Mouse (Mus musculus) urinary bladder, adult 18-20 months (tissue): Measurements from ENCODE around the gene Rab43.

Source experiments
- DNase-seq, 2 experiments: peaks; one replicate each; pipeline ENCODE4 v3.0.0; 2022; ENCODE audit warnings: low spot score in 2 of 2, mixed read lengths in 2 of 2

The Rab43 gene

DNA sequence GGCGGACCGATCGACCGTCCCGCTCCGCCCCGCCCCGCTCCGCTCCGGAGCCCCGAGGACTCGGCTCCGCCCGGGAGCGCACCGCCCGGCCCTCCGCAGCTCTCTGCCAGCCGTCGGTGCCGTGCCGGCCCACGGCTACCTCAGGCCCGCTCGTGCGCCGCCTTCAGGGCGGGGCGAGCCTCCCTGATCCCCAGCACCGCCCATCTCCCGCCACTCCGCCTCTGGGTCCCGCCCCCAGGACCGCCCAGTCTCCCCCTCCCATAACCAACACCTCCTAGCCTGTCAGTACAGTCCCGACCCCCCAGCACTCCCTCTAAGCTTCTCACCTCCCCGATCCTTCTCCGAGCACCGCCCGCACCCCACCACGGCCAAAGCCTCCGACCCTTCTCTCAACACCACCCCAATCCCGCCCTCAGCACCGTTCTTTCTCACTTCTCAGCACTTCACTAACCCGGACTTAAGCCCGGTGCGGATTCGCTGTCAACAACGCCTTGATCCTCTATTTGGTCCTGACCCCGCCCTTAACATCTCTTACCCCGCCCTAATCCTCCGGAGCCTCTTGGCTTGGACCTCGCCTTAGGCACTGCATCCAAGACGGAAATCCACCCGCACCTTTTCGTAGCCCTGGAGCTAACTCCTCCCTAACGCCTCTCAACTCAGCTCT lies at the start of gene Rab43:
Gene Rab43, minus strand, starts transcription at position 490 of the 664 bp plus-strand sequence.
- peak; percentile 91 to 92 for DNase-seq

DNA sequence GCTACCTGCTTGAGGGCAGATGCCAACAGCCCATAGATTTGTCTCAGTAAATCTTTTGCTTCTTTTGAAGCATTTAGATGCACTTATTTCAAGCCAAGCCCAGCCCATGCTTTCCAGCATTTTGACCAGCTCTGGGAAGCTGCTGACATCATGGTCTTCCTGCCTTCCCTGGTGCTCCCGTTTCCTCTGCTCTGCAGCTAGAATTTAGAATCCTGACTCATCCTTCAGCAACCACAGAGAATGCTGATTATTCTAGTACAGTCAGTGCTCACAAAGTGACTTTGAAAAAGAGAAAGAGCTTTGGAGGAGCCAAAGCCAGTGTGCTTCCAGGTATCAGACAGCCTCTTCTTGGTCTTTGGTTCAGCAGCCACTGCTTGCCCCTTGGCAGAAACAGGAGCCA lies 45.1 kb upstream of the Rab43 start:
- DNase-seq, result no peak

DNA sequence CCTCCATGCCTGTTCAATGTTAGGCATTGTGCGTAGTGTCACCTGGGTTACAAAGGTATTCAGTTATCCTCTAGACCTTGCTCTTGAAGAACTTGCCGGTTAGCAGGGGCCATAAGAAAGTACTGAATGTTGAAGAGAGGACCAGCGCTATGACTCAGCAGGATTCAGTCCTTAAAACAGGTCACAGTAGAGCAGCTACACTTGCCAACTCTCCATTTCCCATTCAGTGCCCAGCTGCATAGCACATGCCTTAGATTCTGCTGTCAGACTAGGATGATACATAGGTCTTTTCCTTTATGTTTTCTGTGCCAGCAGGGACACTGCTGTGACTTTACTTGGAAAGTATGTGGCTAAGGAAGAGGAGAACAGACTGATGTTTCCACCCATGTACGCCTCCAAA lies 41.5 kb upstream of the Rab43 start:
- no peak for DNase-seq

DNA sequence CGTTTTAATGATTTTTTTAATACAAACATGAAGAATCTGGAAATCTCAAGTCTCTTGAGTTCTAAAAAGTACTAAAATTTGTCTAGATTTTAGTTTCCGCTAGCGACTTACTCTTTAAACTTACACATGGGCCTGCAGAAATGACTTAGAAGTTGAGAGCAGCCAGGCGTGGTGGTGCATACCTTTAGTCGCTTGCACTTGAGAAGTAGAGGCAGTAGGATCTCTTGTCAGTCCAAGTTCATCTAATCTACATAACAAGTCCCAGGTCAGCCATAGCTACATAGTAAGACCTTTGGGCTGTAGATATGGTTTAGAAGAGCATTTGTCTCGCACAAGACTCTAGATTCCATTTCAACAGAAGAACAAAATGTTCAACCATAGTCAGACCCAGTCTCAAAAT lies 39.9 kb upstream of the Rab43 start:
- no peak for DNase-seq

DNA sequence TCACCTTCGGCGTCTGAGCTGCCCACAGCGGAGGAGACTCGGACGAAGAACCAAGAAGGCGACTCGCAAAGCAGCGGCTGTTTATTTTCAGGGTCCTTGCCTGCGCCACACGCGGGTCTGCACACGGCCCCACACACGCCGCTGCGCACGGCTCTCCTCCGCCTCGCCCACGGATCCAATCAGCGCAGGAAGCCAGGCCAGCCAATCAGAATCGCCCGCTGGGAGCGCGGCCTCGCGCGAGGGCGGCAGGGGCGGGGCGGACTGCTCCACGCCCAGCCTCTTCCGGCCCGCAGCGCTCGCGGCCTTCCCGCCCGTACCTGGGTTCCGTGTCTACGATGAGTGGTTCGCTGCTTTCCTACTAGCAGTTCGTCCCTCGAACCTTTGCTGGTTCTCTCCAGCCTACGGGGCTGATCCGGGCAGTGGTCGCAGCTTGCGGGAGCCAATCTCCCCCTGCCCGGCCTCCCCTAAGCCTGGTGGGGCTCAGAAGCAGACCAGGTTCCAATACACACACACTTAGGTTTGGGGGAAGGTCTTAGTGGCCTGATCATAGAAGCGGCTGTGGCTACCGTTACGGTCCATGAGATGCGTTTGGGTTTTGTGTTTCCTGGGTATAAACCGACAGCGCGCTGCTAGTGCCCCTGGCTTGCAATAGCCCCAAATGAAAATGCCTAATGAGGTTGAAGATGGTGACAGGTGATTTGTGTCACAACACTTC lies 39.1 kb upstream of the Rab43 start, which contains the start of gene Cnbp:
Gene Cnbp, minus strand, starts transcription at position 207 of the 715 bp plus-strand sequence.
- peak; percentile 92 to 93 for DNase-seq

DNA sequence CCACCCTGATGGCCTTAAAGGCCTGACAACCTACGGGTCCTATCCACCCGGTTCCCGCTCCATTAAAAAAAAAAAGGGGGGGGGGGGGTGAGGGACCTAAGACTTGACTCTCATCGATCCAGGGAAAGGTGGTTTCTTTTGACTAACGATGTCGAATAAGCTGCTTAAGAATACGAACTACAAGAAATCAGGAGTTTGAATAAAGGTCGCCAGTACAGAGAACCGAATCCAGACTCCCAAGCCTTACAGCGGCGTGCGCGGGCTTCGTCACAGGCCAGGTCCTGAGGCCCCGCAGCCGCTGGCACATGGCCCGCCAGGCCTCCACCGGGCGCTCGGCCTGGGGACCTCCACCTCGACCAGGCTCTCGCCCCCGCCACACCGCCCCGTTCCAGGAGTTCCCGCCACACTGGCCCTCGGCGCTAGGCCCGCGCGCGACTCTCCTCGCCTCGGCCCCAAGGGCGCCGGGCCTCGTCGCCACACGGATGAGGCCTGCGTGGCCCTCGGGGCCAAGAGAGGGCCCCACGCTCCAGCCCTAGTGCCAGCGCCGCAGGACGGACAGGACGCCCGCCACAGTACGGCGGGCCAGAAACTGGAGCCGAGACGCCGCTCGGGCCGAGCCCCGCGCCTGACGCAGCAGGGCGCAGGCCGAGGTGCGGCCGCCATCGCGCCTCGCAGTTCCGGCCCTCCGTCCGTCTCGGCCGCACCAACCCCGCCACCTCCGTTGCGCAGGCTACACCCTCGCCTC lies 38.4 kb upstream of the Rab43 start:
- peak in 1 of 2 experiments; percentile 16 for DNase-seq

DNA sequence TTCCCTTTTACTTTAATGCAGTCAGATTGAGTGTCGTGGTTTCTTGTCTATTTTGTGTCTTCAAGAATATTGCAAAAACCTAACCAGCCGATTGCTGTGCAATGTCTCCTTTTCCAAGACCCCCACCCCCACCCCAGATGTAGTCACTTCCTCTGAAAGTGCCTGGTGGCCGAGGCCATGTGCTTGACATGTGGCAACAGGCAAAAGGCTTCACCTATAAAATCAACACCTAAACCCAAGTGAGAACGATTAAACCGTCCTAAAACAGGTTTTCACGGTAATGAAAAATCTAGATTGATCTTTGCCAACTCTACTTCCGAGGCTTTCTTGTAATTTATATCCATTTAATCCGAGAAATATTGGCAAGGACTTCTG lies 37.8 kb upstream of the Rab43 start:
- DNase-seq, result no peak

DNA sequence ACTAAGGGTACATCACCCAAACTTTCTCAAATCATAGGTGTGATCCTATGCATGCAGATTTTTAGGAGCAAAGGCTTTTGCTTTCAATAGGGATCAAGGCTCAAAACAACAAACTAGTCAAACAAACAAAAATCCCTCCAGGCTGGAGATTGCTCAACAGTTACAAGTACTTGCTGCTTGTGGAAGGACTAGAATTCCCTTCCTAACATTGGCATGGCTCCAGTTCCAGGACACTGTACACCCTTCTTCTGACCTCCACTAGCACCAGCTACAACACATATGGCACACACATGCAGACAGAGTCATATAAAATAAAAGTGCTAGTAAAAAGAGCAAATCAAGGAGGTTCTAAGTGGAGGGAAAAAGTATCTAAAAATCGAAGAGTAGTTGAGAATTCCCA lies 34.8 kb upstream of the Rab43 start:
- no peak for DNase-seq

DNA sequence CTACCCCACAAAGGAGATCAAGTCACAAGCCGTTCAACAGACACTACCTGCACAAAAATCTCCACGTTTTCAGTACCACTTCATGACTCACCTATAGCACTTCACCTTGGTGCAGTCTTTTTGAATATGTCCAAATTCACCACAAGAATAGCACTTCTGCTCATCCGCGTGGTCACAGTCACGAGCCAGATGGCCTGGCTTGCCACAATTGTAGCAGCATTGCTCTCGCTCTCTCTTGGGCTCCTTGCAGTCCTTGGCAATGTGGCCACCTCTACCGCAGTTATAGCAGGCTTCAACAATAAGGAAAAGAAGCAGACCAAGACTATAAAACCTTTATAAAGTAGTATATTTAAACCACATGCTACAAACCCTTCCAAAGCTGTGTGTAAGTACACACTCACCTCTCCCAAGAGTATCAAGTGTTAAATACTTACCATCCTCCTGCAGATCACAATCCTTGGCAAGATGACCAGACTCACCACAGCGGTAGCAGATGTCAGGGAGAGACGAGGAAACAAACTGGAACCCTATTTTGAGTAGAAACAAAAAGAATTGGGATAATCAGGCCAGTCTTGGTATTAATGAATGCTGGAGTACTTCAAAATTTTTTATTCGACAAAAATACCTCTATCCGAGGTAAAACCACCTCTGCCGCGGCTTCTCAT lies 33.2 kb upstream of the Rab43 start:
- no peak for DNase-seq

DNA sequence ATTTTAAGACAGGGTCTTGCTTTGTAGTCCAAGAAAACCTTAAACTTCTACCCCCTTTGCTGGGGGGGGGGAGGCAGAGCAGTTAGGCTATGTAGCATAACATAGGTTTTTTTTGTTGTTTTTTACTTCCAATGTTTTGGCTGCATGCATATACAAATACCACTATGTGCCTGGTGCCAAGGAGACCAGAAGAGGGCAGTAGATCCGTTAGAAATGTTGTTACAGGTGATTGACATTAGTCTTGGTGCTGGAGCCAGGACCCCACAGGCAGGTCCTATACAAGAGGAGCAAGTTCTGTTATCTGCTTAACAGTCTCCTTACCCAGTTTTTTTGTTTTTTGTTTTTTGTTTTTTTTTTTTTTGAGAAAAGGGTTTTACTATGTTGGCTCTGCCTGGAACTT lies 30.3 kb upstream of the Rab43 start:
- DNase-seq, result no peak

DNA sequence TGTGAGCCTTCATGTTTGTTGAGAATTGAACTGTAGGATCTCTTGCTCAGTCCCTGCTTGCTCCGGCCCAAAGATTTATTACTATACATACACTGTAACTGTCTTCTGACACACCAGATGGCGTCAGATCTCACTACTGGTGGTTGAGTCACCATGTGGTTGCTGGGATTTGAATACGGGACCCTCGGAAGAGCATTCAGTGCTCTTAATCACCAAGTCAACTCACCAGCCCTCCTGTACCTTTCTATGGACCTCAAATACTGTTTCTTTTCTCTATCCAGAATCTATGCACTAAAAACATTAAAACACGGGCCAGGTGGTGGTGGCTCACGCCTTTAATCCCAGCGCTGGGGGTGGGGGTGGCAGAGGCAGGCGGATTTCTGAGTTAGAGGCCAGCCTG lies 29.7 kb upstream of the Rab43 start:
- no peak for DNase-seq

DNA sequence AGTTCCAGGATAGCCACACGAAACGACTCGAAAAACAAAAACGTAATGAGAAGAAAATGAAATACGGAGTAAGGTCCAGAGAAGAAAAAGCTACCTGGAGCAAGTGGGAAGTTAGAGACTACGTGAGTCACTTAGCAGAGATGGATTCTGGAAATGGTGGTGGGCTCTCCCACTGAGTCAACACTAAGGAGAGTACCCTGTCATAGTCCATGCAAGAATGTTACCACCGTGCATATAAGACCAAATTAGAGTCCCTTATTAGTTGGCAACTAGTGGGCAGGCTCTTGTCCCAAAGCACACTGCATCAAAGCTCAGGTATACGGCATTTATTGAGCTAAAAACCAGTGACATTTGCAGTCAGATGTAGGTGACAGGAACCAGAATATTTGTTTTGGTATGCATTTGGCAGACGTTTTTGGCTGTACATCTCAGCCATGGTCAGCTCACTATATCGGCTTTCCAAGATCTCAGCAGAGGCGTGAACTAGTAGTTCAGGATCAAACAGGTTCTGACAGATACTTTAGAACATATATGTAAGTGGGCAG lies 27.9 kb upstream of the Rab43 start:
- no peak for DNase-seq

DNA sequence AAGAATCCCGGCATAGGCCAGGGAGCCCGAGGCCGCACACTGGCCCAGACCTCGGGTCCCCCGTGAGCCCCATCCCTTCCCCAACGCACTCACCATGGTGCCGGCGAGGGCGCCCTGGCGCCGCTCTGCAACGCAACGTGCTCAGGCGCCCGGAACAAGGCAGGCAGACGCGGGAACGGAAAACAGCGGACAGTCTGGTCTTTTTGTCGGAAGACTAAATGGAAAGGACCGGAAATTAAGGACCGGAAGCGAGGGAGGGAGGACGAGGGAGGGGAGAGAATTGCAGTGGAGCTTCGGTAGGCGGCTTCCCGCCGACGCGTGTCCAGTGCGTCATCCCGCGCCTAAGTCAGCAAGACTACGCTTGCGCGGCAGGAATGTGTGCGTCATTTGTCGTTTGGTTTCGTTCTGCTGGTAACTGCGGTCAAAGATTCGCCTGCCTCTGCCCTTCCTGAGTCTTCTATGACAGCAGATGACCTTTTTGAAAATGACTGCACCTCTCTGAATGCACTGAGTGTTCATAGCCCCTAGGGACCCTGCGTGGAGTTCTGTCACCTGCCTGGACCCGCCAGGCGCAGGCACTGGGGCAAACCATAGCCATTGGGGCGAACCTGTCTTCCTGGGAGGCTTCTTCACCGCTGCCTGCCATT lies 26.7 kb upstream of the Rab43 start, which contains the start of gene Isy1:
Gene Isy1, minus strand, starts transcription at position 248 of the 647 bp plus-strand sequence.
- peak; percentile 87 to 94 for DNase-seq

DNA sequence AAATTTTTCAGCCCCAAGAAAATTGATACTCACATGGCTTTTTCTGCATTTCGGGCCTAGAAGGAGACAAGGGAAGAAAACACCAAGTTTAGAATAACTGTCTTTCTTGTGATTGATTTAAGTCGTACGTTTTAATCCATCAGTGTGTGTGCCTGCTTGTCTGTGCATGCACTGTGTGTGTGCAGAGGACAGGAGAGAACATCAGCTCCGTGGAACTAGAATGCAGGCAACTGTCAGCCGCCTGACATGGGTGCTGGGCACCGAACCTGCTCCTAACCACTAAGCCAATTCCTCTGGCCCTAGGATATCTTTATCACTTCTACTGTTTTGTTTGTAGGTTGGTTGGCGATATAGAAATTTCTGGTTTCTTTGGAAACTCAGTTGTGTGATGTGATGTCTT lies 23.7 kb upstream of the Rab43 start, which contains the start of gene Gm45140:
Gene Gm45140, minus strand, starts transcription at position 101 of the 400 bp plus-strand sequence.
- DNase-seq, result no peak

DNA sequence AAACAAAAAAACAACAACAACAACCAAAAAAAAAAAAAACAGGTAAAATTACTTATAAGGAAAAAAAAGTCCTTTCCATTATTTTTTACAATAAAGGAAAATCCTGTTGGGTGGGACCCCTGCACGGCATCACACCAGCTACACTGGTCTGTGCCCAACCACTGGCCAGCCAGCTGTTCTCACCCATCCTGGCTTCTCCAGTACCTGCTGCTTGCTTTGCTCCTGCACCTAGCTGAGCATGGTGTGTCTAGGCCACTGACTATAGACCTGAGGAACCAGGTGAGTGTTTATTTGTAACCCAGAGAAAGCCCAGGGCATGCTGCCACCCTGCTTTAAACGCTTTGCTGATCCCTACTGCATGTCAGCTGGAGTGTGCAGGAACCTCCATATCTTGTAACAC lies 8.4 kb upstream of the Rab43 start:
- DNase-seq, result no peak

DNA sequence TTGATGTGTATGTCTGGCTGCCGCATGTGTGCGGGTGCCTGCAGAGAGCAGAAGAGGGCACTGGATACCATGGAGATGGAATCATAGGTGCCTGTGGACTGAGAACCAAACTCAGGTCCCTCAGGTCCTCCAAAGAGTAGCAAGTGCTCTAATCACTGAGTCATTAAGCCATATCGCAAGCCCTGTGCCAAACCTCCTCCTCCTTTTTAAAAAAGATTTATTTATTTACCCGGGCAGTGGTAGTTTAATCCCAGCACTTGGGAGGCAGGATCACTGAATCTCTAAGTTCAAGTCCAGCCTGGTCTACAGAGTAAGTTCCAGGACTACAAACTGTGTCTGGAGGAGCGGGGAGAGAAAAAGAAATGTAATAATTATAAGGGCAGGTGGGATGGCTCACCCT lies 2.5 kb upstream of the Rab43 start:
- DNase-seq, result no peak

DNA sequence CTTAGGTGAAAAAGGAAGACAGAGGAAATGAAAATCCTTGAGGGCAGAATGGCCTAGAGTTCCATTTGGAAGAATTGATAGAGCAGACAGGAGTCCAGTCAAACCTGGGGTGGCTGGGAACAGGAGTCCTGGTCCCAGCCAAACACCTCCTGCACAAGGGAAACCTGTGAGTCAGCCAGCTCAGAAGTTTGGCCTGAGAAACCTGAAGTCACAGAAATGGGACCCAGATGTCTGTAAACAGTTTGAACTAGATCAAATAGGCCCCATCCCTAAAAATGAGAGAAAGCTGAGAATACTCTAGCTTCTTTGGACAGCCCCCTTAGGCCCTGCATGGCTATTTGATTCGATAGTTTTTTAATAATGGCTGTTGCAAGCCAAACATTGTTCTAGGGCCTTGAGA lies 692 bp upstream of the Rab43 start:
- no peak for DNase-seq

DNA sequence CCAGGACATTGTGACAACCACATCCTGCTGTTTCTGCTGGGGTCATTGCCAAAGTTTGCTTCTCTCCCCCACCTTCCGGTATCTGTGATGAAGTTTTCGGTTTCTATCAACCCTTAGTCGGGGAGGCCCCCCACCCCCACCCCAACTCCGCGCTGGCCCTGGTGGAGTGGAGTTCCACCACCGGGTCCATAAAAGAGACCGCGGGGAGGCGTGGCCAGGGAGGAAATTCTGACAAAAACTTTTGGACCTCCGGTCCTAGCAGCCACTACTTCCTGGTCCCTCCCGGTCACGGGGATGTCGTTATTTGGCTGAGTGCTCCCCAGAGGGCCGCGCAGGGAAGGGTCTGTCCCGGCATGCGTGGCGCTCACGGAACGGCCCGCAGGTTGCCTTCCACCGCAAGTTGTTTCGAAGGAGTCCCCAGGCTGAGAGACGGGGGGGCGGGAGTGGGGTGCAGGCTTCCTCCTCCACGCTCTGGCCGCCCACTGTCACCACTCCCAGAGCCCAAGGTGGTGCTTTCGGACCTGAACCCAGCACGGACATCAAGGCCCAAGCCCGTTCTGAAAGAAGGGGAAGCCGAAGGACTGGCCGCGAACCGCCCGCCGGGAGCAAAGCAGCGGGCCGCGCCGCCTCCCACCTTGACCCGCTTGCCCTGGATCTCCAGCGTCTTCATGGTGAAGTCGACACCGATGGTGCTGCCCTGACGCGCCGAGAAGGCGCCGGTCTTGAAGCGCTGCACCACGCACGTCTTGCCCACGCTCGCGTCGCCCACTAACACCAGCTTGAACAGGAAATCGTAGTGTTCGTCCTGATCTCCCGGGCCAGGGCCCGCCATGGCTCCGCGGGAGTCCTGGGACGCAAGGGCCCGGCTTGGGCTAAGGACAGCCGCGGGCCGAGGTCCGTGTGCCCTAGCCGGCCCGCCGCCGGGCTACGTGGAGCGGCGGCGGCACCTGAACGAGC lies 973 bp downstream of the Rab43 start:
- peak; percentile 49 to 68 for DNase-seq

DNA sequence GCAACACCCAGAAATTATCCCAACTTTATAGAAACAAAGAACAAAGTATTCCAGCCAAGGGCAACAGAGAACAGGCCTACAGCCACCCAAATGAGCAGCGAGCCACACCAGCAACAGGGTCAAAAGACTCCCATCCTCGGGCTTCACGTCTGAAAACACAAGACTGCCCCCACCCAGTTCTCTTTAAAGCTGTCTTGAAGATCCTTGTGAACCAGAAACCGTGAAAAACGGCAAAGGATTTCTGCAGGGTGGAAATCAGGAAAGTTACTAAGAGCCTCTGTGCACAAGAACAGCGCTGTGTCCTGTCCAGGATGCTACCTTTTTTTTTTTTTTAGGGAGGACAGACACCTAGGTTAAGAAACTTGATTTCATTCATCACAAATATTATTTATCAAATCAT lies 1.7 kb downstream of the Rab43 start:
- no peak for DNase-seq

DNA sequence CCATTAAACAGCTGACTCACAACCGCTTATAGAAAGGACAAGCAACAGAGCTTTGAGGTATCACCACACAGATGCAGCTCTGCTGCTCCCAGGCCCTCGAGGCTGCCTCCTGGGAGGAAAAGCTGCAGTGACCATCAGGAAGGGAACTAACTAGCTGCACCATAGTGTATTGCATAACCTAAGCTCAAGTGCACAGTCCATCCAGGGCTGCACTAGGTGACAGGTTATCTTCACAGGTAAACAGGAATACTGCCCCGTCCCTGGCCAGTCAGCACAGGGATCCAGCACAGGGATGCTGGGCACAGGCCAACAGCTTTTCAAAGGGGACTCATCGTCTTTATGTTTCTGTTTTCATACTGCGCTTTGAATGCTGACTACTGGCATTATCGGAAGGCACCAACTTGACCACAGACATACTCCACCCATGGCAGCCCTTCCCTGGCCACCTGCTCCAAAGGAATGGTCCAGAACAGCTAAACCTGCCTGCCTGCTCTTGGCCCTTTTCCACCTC lies 2.3 kb downstream of the Rab43 start:
- peak in 1 of 2 experiments; percentile 28 for DNase-seq
